Mouse (Mus musculus) neural tube, embryonic 14.5 days (tissue): ENCODE results near the gene Dnajb6. TPM values are rescaled to one million over a fixed set of nuclear protein-coding genes. Genes with fewer than 3 reads are reported as not detected.

Experiments
- ATAC-seq: fragments of 200-750 bp; cut with Nextera tagmentation; 2 replicates; pipeline ENCODE4 v1.8.0; 2017; ENCODE audit warnings: low read depth, mild to moderate bottlenecking, moderate TSS enrichment, moderate library complexity
- H3K27ac ChIP-seq: fragments of 300-500 bp; sonication (generic); 2 replicates; pipeline ENCODE4 v1.5.1; 2014; ENCODE audit warnings: low read depth, mild to moderate bottlenecking, control low read depth, low read length, moderate library complexity, mixed read lengths
- H3K27me3 ChIP-seq: fragments of 300-500 bp; sonication (generic); 2 replicates; pipeline ENCODE4 v1.6.1; 2014; ENCODE audit warnings: low read length; ENCODE audit not compliant: control insufficient read depth, insufficient read depth
- H3K36me3 ChIP-seq: fragments of 300-500 bp; sonication (generic); 2 replicates; pipeline ENCODE4 v1.6.1; 2014; ENCODE audit warnings: low read length, mixed read lengths; ENCODE audit not compliant: control insufficient read depth, insufficient read depth
- H3K4me1 ChIP-seq: fragments of 300-500 bp; sonication (generic); 2 replicates; pipeline ENCODE4 v1.6.1; 2014; ENCODE audit warnings: low read length; ENCODE audit not compliant: control insufficient read depth, insufficient read depth
- H3K4me2 ChIP-seq: fragments of 300-500 bp; sonication (generic); 2 replicates; pipeline ENCODE4 v1.6.1; 2014; ENCODE audit warnings: mild to moderate bottlenecking, low read depth, low read length, control low read depth
- H3K4me3 ChIP-seq: fragments of 300-500 bp; sonication (generic); 2 replicates; pipeline ENCODE4 v1.5.1; 2014; ENCODE audit warnings: low read depth, low read length, control low read depth, mixed read lengths
- H3K9ac ChIP-seq: fragments of 300-500 bp; sonication (generic); replicated peaks from 2 replicates; pipeline ENCODE4 v1.6.1; 2014; ENCODE audit warnings: low read depth, mild to moderate bottlenecking, control low read depth, low read length, mixed read lengths
- H3K9me3 ChIP-seq: fragments of 300-500 bp; sonication (generic); 2 replicates; pipeline ENCODE4 v1.6.1; 2016; ENCODE audit warnings: low read length; ENCODE audit not compliant: control insufficient read depth
- WGBS: fragments of 180-500 bp; shearing (Covaris S2); extraction: QIAGEN DNeasy Blood & Tissue Kit; methylation state at CpG from one replicate; pipeline ENCODE4 v1.1.7; 2014; 5-methylcytosine and 5-hydroxymethylcytosine counted together
- polyA plus RNA-seq: library from polyadenylated mRNA; unstranded; fragments of >200 nt; fragmentation: Nextera tagmentation; extraction: Ambion mirVana; gene quantifications from 2 replicates; pipeline ENCODE4 v1.2.1, GENCODE M21; 2014

Gene Dnajb6
- polyA plus RNA-seq, 1 experiment from 2014 or later: 309 TPM

DNA sequence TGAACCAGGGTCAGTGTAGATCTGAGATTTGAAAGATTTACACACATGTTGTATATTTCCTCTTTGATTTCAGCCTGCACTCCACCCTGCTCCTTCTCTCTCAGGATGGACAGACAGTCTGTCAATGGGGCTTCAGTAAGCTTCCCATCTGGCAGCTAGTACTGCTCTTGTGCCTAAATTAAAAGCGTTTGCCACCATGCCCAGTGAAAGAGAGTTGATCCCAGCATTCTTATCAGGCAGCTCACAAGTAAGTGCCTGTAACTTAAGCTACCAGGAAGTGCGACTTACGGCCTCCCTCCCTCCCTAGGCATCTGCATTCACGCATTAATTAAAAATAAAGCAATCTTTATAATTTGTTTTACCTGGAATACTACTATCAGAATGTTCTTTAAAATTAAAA, 5.6 kb downstream of the Dnajb6 start:
- Histone ChIP-seq H3K9me3 (no peaks in the 10 kb centered on the region), H3K9ac (no peak overlapping the region), H3K4me1 (peaks cover 12% of the 10 kb centered on the region; the same call in 1 of the 2 replicates), H3K27ac (no peak overlapping the region), H3K4me3 (no peak overlapping the region), H3K27me3 (no peaks in the 10 kb centered on the region), H3K4me2 (no peak overlapping the region), H3K36me3 (no peaks in the 10 kb centered on the region)
- ATAC-seq: no peak
- WGBS: 88% methylated on average over 4 of the region's 4 CpGs

GRCm38 (mm10) chr5:29747661-29748060, 12.2 kb downstream of the Dnajb6 start:
- ATAC-seq: no peak
- H3K27me3 ChIP-seq: no peaks in the 10 kb centered on the region
- H3K27ac ChIP-seq: no peak overlapping the region
- WGBS: 85% methylated on average over 2 of the region's 2 CpGs
- H3K36me3 ChIP-seq: peaks cover 17% of the 10 kb centered on the region; the same call in 1 of the 2 replicates
- no peaks in the 10 kb centered on the region for H3K4me1 ChIP-seq
- H3K4me2 ChIP-seq: no peak overlapping the region
- H3K4me3 ChIP-seq: no peak overlapping the region
- H3K9me3 ChIP-seq: no peaks in the 10 kb centered on the region
- no peak overlapping the region for H3K9ac ChIP-seq

DNA sequence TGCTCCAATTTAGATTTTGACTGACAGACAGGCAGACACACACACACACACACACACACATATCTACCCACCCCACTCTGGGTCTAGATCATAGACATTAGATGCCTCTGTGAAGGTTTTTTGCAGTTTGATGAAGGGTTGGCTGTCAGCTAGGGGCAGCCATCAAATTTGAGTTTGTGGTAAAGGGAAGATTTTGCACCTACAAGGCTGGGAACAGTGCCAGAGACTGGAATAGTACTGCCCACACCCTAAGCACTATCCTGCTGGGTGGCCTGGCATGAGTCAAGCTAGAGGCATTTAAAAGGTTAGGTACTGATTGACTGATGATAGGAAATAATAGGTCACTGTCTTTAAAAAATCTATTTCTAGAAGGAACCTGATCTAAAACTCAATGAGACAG, 15.8 kb downstream of the Dnajb6 start:
- peaks cover 41% of the 10 kb centered on the region for H3K36me3 ChIP-seq
- no peak for ATAC-seq

GRCm38 (mm10) chr5:29752894-29753293, 17.4 kb downstream of the Dnajb6 start:
- no peaks in the 10 kb centered on the region for H3K9me3 ChIP-seq
- ATAC-seq: no peak
- no peak overlapping the region for H3K4me2 ChIP-seq
- H3K4me3 ChIP-seq: no peak overlapping the region
- peaks cover 43% of the 10 kb centered on the region for H3K36me3 ChIP-seq
- H3K27me3 ChIP-seq: no peaks in the 10 kb centered on the region
- no peaks in the 10 kb centered on the region for H3K4me1 ChIP-seq
- no peak overlapping the region for H3K27ac ChIP-seq
- H3K9ac ChIP-seq: no peak overlapping the region

More for the DNA sequence above, 15.8 kb downstream of the Dnajb6 start:
- H3K9me3 ChIP-seq: no peaks in the 10 kb centered on the region
- H3K27me3 ChIP-seq: no peaks in the 10 kb centered on the region
- no peak overlapping the region for H3K4me3 ChIP-seq
- H3K4me2 ChIP-seq: no peak overlapping the region
- no peaks in the 10 kb centered on the region for H3K4me1 ChIP-seq
- H3K9ac ChIP-seq: no peak overlapping the region
- H3K27ac ChIP-seq: no peak overlapping the region

GRCm38 (mm10) chr5:29759318-29759717, 23.8 kb downstream of the Dnajb6 start:
- Histone ChIP-seq H3K27ac (no peak overlapping the region), H3K4me1 (no peaks in the 10 kb centered on the region), H3K36me3 (peaks cover 30% of the 10 kb centered on the region), H3K4me2 (no peak overlapping the region), H3K9ac (no peak overlapping the region), H3K4me3 (no peak overlapping the region), H3K9me3 (no peaks in the 10 kb centered on the region), H3K27me3 (no peaks in the 10 kb centered on the region)
- WGBS: 85% methylated on average over 5 of the region's 5 CpGs
- no peak for ATAC-seq

GRCm38 (mm10) chr5:29770935-29771334, 35.4 kb downstream of the Dnajb6 start:
- H3K4me1 ChIP-seq: no peaks in the 10 kb centered on the region
- H3K9me3 ChIP-seq: no peaks in the 10 kb centered on the region
- no peak overlapping the region for H3K9ac ChIP-seq
- no peaks in the 10 kb centered on the region for H3K27me3 ChIP-seq
- 88% methylated on average over 1 of the region's 1 CpGs for WGBS
- H3K4me3 ChIP-seq: no peak overlapping the region
- no peak overlapping the region for H3K27ac ChIP-seq
- H3K4me2 ChIP-seq: no peak overlapping the region
- H3K36me3 ChIP-seq: no peaks in the 10 kb centered on the region; the same call in 1 of the 2 replicates
- no peak for ATAC-seq

DNA sequence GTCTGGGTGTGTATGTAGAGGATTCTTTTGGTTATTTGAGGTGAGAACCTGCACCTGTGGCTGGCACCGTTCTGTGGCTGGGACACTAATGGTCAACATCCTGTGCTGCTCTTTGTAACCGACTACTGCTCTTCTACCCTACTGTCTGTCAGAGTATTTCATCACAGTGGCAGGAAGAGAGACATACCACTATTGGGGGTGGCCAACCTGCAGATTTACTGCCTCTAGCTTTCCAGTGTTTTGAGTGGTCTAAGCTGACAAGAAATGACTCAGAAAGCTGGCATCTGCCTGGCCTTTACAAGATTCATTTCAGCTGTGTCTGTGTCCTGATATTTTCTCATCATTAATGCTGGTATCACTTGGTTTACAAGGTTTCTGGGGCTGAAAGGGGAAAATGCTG, 36.5 kb downstream of the Dnajb6 start:
- no peak overlapping the region; the same call in 1 of the 2 replicates for H3K27ac ChIP-seq
- no peak overlapping the region for H3K4me2 ChIP-seq
- no peaks in the 10 kb centered on the region for H3K9me3 ChIP-seq
- no peak overlapping the region for H3K9ac ChIP-seq
- H3K4me1 ChIP-seq: no peaks in the 10 kb centered on the region
- 84% methylated on average over 2 of the region's 2 CpGs for WGBS
- H3K27me3 ChIP-seq: no peaks in the 10 kb centered on the region
- H3K4me3 ChIP-seq: no peak overlapping the region
- ATAC-seq: no peak
- no peaks in the 10 kb centered on the region; the same call in 1 of the 2 replicates for H3K36me3 ChIP-seq

GRCm38 (mm10) chr5:29772651-29773330, 37.3 kb downstream of the Dnajb6 start:
- no peak overlapping the region for H3K4me3 ChIP-seq
- no peaks in the 10 kb centered on the region; the same call in 1 of the 2 replicates for H3K36me3 ChIP-seq
- 80% methylated on average over 4 of the region's 4 CpGs for WGBS
- H3K27ac ChIP-seq: no peak overlapping the region
- H3K9me3 ChIP-seq: no peaks in the 10 kb centered on the region
- no peak overlapping the region for H3K4me2 ChIP-seq
- H3K4me1 ChIP-seq: no peaks in the 10 kb centered on the region
- no peak overlapping the region for H3K9ac ChIP-seq
- H3K27me3 ChIP-seq: no peaks in the 10 kb centered on the region
- ATAC-seq: no peak

DNA sequence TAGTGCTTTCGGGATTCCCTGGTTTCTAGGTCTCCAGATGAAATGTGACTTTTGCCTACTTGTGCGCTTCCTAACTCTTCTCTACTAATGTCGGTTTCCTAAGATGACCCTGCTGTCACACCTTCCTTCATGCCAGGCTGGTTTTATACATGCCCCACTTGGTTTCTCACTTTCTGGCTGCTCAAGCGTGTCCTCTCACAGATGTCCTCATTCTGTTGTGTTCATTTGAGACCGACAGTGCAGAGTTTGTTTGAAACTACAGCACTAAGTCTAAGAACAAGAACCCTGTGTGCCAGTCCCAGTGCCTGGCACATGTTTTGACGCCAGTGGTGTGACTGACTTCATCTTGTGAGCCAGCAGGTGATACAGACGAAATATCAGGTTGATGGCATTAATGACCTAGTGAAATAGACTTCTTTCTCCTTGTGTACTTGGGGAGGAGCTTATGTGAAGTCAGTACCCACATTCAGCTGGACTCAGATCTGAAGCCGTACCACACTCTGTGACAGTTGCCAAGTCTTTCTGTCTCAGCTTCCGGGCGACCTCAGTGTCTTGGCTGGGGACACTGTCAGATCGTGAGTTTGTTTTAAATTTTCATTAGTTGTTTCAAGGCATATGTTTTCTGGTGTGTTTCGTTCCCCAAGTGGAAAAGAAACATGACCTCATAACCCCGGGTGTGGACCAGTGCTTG, 38.1 kb downstream of the Dnajb6 start:
- no peak for ATAC-seq
- Histone ChIP-seq H3K27me3 (no peaks in the 10 kb centered on the region), H3K9me3 (no peaks in the 10 kb centered on the region), H3K4me2 (no peak overlapping the region), H3K9ac (no peak overlapping the region), H3K4me3 (no peak overlapping the region), H3K27ac (no peak overlapping the region), H3K36me3 (no peaks in the 10 kb centered on the region; the same call in 1 of the 2 replicates), H3K4me1 (no peaks in the 10 kb centered on the region)
- 91% methylated on average over 13 of the region's 13 CpGs for WGBS
